Mouse (Mus musculus) embryonic fibroblast, embryonic 13.5 days (primary cell): Measurements from ENCODE around the gene Mtf1.

Source experiments
- CTCF ChIP-seq: IDR thresholded peaks from 2 replicates; pipeline ENCODE4 v1.5.1; 2011; ENCODE audit warnings: mild to moderate bottlenecking, control low read depth, low read length, moderate library complexity, borderline replicate concordance; ENCODE audit not compliant: insufficient read depth
- POLR2A ChIP-seq: IDR thresholded peaks from 2 replicates; pipeline ENCODE4 v1.6.1; 2011; ENCODE audit warnings: low read depth, mild to moderate bottlenecking, control low read depth, low read length, moderate library complexity

- no peak for TF ChIP-seq CTCF
- TF ChIP-seq POLR2A = no peak
Measured at GRCm38 (mm10) chr4:124762858-124763452, 38.9 kb upstream of the Mtf1 start.
